Mouse (Mus musculus): Measurements from ENCODE around the gene Defa21. TPM values are rescaled to one million over a fixed set of nuclear protein-coding genes. Genes with fewer than 3 reads are reported as not detected.

Gene Defa21
- polyA plus RNA-seq, 1 experiment from 2014 or later = not detected

Other genes with a start within 250 kb of the Defa21 start
- not detected in 2 replicates for gene Defb33, start 132.9 kb upstream of the Defa21 start, polyA plus RNA-seq (2015; fragmentation: Nextera tagmentation; extraction: Ambion mirVana)
- not detected in 2 replicates for gene Gm15056, start 122.9 kb upstream of the Defa21 start, polyA plus RNA-seq (2015; fragmentation: Nextera tagmentation; extraction: Ambion mirVana)
- not detected in 2 replicates for gene Gm6040, start 103.5 kb upstream of the Defa21 start, polyA plus RNA-seq (2015; fragmentation: Nextera tagmentation; extraction: Ambion mirVana)
- not detected in 2 replicates for gene AY761185, start 80.8 kb upstream of the Defa21 start, polyA plus RNA-seq (2015; fragmentation: Nextera tagmentation; extraction: Ambion mirVana)
- gene Defa23, start 29.5 kb downstream of the Defa21 start, polyA plus RNA-seq (2015; fragmentation: Nextera tagmentation; extraction: Ambion mirVana) = not detected in 2 replicates
- not detected in 2 replicates for gene Defa35, start 39.5 kb downstream of the Defa21 start, polyA plus RNA-seq (2015; fragmentation: Nextera tagmentation; extraction: Ambion mirVana)
- gene Defa25, start 58.9 kb downstream of the Defa21 start, polyA plus RNA-seq (2015; fragmentation: Nextera tagmentation; extraction: Ambion mirVana) = not detected in 2 replicates
- gene Gm14851, start 70.5 kb downstream of the Defa21 start, polyA plus RNA-seq (2015; fragmentation: Nextera tagmentation; extraction: Ambion mirVana) = not detected in 2 replicates
- not detected in 2 replicates for gene Defa30, start 109.1 kb downstream of the Defa21 start, polyA plus RNA-seq (2015; fragmentation: Nextera tagmentation; extraction: Ambion mirVana)
- gene Defa22, start 136.7 kb downstream of the Defa21 start, polyA plus RNA-seq (2015; fragmentation: Nextera tagmentation; extraction: Ambion mirVana) = not detected in 2 replicates
- not detected in 2 replicates for gene Defa31, start 166.1 kb downstream of the Defa21 start, polyA plus RNA-seq (2015; fragmentation: Nextera tagmentation; extraction: Ambion mirVana)
- not detected in 2 replicates for gene Gm15293, start 176.0 kb downstream of the Defa21 start, polyA plus RNA-seq (2015; fragmentation: Nextera tagmentation; extraction: Ambion mirVana)
- not detected in 2 replicates for gene Gm15292, start 224.2 kb downstream of the Defa21 start, polyA plus RNA-seq (2015; fragmentation: Nextera tagmentation; extraction: Ambion mirVana)